Mouse (Mus musculus) limb, embryonic 13.5 days (tissue): Measurements from ENCODE around the gene Asb14. TPM values are rescaled to one million over a fixed set of nuclear protein-coding genes. Genes with fewer than 3 reads are reported as not detected.

Experiments
- ATAC-seq: fragments of 200-750 bp; cut with Nextera tagmentation; 2 replicates; pipeline ENCODE4 v1.8.0; 2017; ENCODE audit warnings: low read depth, moderate number of reproducible peaks, moderate TSS enrichment; ENCODE audit not compliant: low FRiP score
- H3K27ac ChIP-seq: fragments of 300-500 bp; sonication (generic); 2 replicates; pipeline ENCODE4 v1.5.1; 2015; ENCODE audit warnings: inconsistent platforms, mild to moderate bottlenecking, moderate library complexity
- H3K27me3 ChIP-seq: fragments of 300-500 bp; sonication (generic); 2 replicates; pipeline ENCODE4 v1.6.1; 2015; ENCODE audit warnings: mild to moderate bottlenecking, inconsistent platforms
- H3K36me3 ChIP-seq: fragments of 300-500 bp; sonication (generic); 2 replicates; pipeline ENCODE4 v1.6.1; 2015; ENCODE audit warnings: inconsistent platforms, mild to moderate bottlenecking, moderate library complexity
- H3K4me1 ChIP-seq: fragments of 300-500 bp; sonication (generic); 2 replicates; pipeline ENCODE4 v1.6.1; 2015; ENCODE audit warnings: inconsistent platforms
- H3K4me2 ChIP-seq: fragments of 300-500 bp; sonication (generic); replicated peaks from 2 replicates; pipeline ENCODE4 v1.6.1; 2015; ENCODE audit warnings: inconsistent platforms, mild to moderate bottlenecking, moderate library complexity
- H3K4me3 ChIP-seq: fragments of 300-500 bp; sonication (generic); 2 replicates; pipeline ENCODE4 v1.5.1; 2015; ENCODE audit warnings: moderate library complexity, mild to moderate bottlenecking, inconsistent platforms
- H3K9ac ChIP-seq: fragments of 300-500 bp; sonication (generic); 2 replicates; pipeline ENCODE4 v1.6.1; 2015; ENCODE audit warnings: mild to moderate bottlenecking, inconsistent platforms
- H3K9me3 ChIP-seq: fragments of 300-500 bp; sonication (generic); 2 replicates; pipeline ENCODE4 v1.6.1; 2016; ENCODE audit warnings: inconsistent platforms
- WGBS: fragments of 180-500 bp; shearing (Covaris S2); methylation state at CpG from one replicate; pipeline ENCODE4 v1.1.7; 2015; 5-methylcytosine and 5-hydroxymethylcytosine counted together
- polyA plus RNA-seq: library from polyadenylated mRNA; unstranded; fragments of >200 nt; fragmentation: Nextera tagmentation; extraction: Ambion mirVana; gene quantifications from 2 replicates; pipeline ENCODE4 v1.2.1, GENCODE M21; 2015

The Asb14 gene
- polyA plus RNA-seq, result 0.23 and 0.27 TPM in 2 replicates

- H3K27me3 ChIP-seq, result no peaks in the 10 kb centered on the region
- no peak for ATAC-seq
- no peak within 1 kb of the TSS for H3K9ac ChIP-seq
- no peak within 1 kb of the TSS for H3K4me3 ChIP-seq
- H3K4me2 ChIP-seq, result no peak within 1 kb of the TSS
- H3K9me3 ChIP-seq, result no peaks in the 10 kb centered on the region
- no peaks in the 10 kb centered on the region for H3K36me3 ChIP-seq
- no peak within 1 kb of the TSS for H3K27ac ChIP-seq
- H3K4me1 ChIP-seq, result no peaks in the 10 kb centered on the region
- WGBS, result 88% methylated on average over 4 of the region's 4 CpGs
Measured at GRCm38 (mm10) chr14:26894392-26894791, at the start of gene Asb14. Gene Asb14, plus strand, starts transcription at chr14:26894557.

- no peaks in the 10 kb centered on the region for H3K36me3 ChIP-seq
- H3K4me2 ChIP-seq, result no peak overlapping the region
- WGBS, result 87% methylated on average over 8 of the region's 8 CpGs
- no peak overlapping the region for H3K27ac ChIP-seq
- no peak for ATAC-seq
- H3K4me1 ChIP-seq, result no peaks in the 10 kb centered on the region
- no peak overlapping the region for H3K9ac ChIP-seq
- H3K9me3 ChIP-seq, result no peaks in the 10 kb centered on the region
- no peak overlapping the region for H3K4me3 ChIP-seq
- H3K27me3 ChIP-seq, result no peaks in the 10 kb centered on the region
Measured at GRCm38 (mm10) chr14:26853053-26853452, 41.3 kb upstream of the Asb14 start.

- Histone ChIP-seq H3K4me3 (no peak overlapping the region), H3K4me1 (no peaks in the 10 kb centered on the region), H3K36me3 (no peaks in the 10 kb centered on the region), H3K27me3 (no peaks in the 10 kb centered on the region), H3K9ac (no peak overlapping the region), H3K9me3 (no peaks in the 10 kb centered on the region), H3K4me2 (no peak overlapping the region), H3K27ac (no peak overlapping the region)
- no peak for ATAC-seq
- 79% methylated on average over 2 of the region's 2 CpGs for WGBS
Measured at GRCm38 (mm10) chr14:26854066-26854465, 40.3 kb upstream of the Asb14 start.

GRCm38 (mm10) chr14:26858364-26858763 lies 36.0 kb upstream of the Asb14 start:
- no peaks in the 10 kb centered on the region for H3K4me1 ChIP-seq
- no peak overlapping the region for H3K4me3 ChIP-seq
- H3K36me3 ChIP-seq, result no peaks in the 10 kb centered on the region
- WGBS, result 77% methylated on average over 2 of the region's 2 CpGs
- no peak for ATAC-seq
- H3K9me3 ChIP-seq, result no peaks in the 10 kb centered on the region
- no peak overlapping the region for H3K4me2 ChIP-seq
- no peaks in the 10 kb centered on the region for H3K27me3 ChIP-seq
- no peak overlapping the region for H3K9ac ChIP-seq
- H3K27ac ChIP-seq, result no peak overlapping the region

GRCm38 (mm10) chr14:26859024-26859423 lies 35.3 kb upstream of the Asb14 start:
- Histone ChIP-seq H3K9me3 (no peaks in the 10 kb centered on the region), H3K4me1 (no peaks in the 10 kb centered on the region), H3K9ac (no peak overlapping the region), H3K36me3 (no peaks in the 10 kb centered on the region), H3K27me3 (no peaks in the 10 kb centered on the region), H3K27ac (no peak overlapping the region), H3K4me2 (no peak overlapping the region), H3K4me3 (no peak overlapping the region)
- ATAC-seq, result no peak
- 91% methylated on average over 3 of the region's 3 CpGs for WGBS

- ATAC-seq, result no peak
- no peak overlapping the region for H3K4me3 ChIP-seq
- WGBS, result 73% methylated on average over 9 of the region's 9 CpGs
- H3K4me2 ChIP-seq, result no peak overlapping the region
- no peaks in the 10 kb centered on the region for H3K9me3 ChIP-seq
- H3K36me3 ChIP-seq, result no peaks in the 10 kb centered on the region
- H3K27ac ChIP-seq, result no peak overlapping the region
- no peaks in the 10 kb centered on the region for H3K27me3 ChIP-seq
- no peak overlapping the region for H3K9ac ChIP-seq
- no peaks in the 10 kb centered on the region for H3K4me1 ChIP-seq
Measured at GRCm38 (mm10) chr14:26867356-26867755, 27.0 kb upstream of the Asb14 start.

GRCm38 (mm10) chr14:26868299-26868698 lies 26.1 kb upstream of the Asb14 start:
- ATAC-seq, result no peak
- Histone ChIP-seq H3K9me3 (no peaks in the 10 kb centered on the region), H3K9ac (no peak overlapping the region), H3K27ac (no peak overlapping the region), H3K4me1 (no peaks in the 10 kb centered on the region), H3K36me3 (no peaks in the 10 kb centered on the region), H3K4me3 (no peak overlapping the region), H3K27me3 (no peaks in the 10 kb centered on the region), H3K4me2 (no peak overlapping the region)
- WGBS, result 85% methylated on average over 5 of the region's 5 CpGs

GRCm38 (mm10) chr14:26878756-26879155 lies 15.6 kb upstream of the Asb14 start:
- Histone ChIP-seq H3K27me3 (no peaks in the 10 kb centered on the region), H3K36me3 (no peaks in the 10 kb centered on the region), H3K27ac (no peak overlapping the region), H3K4me1 (no peaks in the 10 kb centered on the region), H3K4me2 (no peak overlapping the region), H3K9ac (no peak overlapping the region), H3K4me3 (no peak overlapping the region), H3K9me3 (no peaks in the 10 kb centered on the region)
- 64% methylated on average over 4 of the region's 4 CpGs for WGBS
- no peak for ATAC-seq

GRCm38 (mm10) chr14:26879976-26880375 lies 14.4 kb upstream of the Asb14 start:
- Histone ChIP-seq H3K4me3 (no peak overlapping the region), H3K4me1 (no peaks in the 10 kb centered on the region), H3K27ac (no peak overlapping the region), H3K36me3 (no peaks in the 10 kb centered on the region), H3K9ac (no peak overlapping the region), H3K27me3 (no peaks in the 10 kb centered on the region), H3K9me3 (no peaks in the 10 kb centered on the region), H3K4me2 (no peak overlapping the region)
- ATAC-seq, result no peak
- WGBS, result 77% methylated on average over 2 of the region's 2 CpGs

GRCm38 (mm10) chr14:26881700-26882099 lies 12.7 kb upstream of the Asb14 start:
- no peak overlapping the region for H3K4me2 ChIP-seq
- no peak for ATAC-seq
- 85% methylated on average over 5 of the region's 5 CpGs for WGBS

GRCm38 (mm10) chr14:26887244-26887643 lies 7.1 kb upstream of the Asb14 start:
- H3K36me3 ChIP-seq, result no peaks in the 10 kb centered on the region
- no peak overlapping the region for H3K9ac ChIP-seq
- H3K9me3 ChIP-seq, result no peaks in the 10 kb centered on the region
- no peak overlapping the region for H3K4me3 ChIP-seq
- no peaks in the 10 kb centered on the region for H3K4me1 ChIP-seq
- WGBS, result 87% methylated on average over 3 of the region's 3 CpGs
- H3K27me3 ChIP-seq, result no peaks in the 10 kb centered on the region
- ATAC-seq, result no peak
- H3K4me2 ChIP-seq, result no peak overlapping the region
- no peak overlapping the region for H3K27ac ChIP-seq

More at GRCm38 (mm10) chr14:26881700-26882099, 12.7 kb upstream of the Asb14 start:
- H3K4me3 ChIP-seq, result no peak overlapping the region
- no peak overlapping the region for H3K27ac ChIP-seq
- no peaks in the 10 kb centered on the region for H3K36me3 ChIP-seq
- no peak overlapping the region for H3K9ac ChIP-seq
- H3K4me1 ChIP-seq, result no peaks in the 10 kb centered on the region
- no peaks in the 10 kb centered on the region for H3K9me3 ChIP-seq
- H3K27me3 ChIP-seq, result no peaks in the 10 kb centered on the region

GRCm38 (mm10) chr14:26890777-26891176 lies 3.6 kb upstream of the Asb14 start:
- no peak for ATAC-seq
- WGBS, result 88% methylated on average over 3 of the region's 3 CpGs
- Histone ChIP-seq H3K4me3 (no peak overlapping the region), H3K9me3 (no peaks in the 10 kb centered on the region), H3K27ac (no peak overlapping the region), H3K27me3 (no peaks in the 10 kb centered on the region), H3K4me2 (no peak overlapping the region), H3K4me1 (no peaks in the 10 kb centered on the region), H3K36me3 (no peaks in the 10 kb centered on the region), H3K9ac (no peak overlapping the region)

- Histone ChIP-seq H3K36me3 (no peaks in the 10 kb centered on the region), H3K9me3 (no peaks in the 10 kb centered on the region), H3K4me3 (no peak overlapping the region), H3K4me2 (no peak overlapping the region), H3K4me1 (no peaks in the 10 kb centered on the region), H3K9ac (no peak overlapping the region), H3K27me3 (no peaks in the 10 kb centered on the region), H3K27ac (no peak overlapping the region)
- WGBS, result 80% methylated on average over 2 of the region's 2 CpGs
- no peak for ATAC-seq
Measured at GRCm38 (mm10) chr14:26899490-26899889, 5.1 kb downstream of the Asb14 start.
